Mouse (Mus musculus): Measurements from ENCODE around the gene Galnt16. TPM values are rescaled to one million over a fixed set of nuclear protein-coding genes. Genes with fewer than 3 reads are reported as not detected.

Gene Galnt16
- total and polyA plus RNA-seq, 2 experiments from 2014 or later: 3.5 to 12.1 TPM

DNA sequence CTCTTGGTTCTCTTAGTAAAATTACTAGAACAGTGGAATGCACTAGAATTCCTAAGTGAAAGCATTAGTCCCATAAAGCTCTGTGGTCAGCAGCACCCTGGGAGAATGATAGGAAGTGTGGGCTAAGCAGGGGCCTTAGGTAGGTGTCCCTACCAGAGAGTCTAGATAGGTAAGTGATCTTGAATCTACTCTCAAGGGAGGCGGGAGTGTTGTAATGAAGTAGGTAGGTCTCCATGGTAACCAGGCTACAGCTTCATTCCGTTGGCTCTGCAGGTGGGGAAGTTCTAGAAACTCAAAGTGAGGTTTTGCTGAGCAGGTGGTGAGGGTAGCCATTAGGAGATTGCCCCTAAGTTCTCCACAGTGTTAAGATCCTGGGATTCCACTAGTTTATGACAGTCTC is 47.7 kb downstream of the Galnt16 start:
- no peak overlapping the region for H3K4me2 ChIP-seq (ENCODE audit: low read depth, low read length)
- ATAC-seq (ENCODE audit: insufficient read depth, low read depth): no peak

DNA sequence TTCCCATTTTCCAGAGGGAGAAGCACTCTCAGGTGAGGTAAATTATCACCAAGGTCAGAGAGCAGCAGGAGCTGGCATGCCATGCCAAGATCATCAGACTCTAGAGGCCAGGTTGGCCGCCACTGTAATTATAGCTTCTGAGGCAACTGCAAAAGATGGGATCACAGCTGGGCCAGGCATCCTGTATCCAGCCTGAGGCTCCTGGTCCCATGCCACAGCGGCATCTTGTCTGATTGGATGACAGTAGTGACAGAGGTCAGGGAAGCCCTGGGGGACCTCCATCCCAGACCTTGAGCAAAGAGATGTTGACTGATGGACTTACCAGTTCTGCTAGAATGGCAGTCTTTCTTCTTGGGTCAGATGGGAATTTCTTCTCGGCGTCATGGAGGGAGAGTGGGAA is 48.4 kb downstream of the Galnt16 start:
- TF ChIP-seq EP300 (IDR thresholded peaks at IDR 0.05; ENCODE audit: low read depth): no peak
- no peak for TF ChIP-seq CTCF (IDR thresholded peaks at IDR 0.05; ENCODE audit: low read depth)
- DNase-seq (ENCODE audit: low spot score): no peak
- H3K36me3 ChIP-seq (replicated peaks; ENCODE audit: control insufficient read depth, insufficient read depth, low read length): no peaks in the 10 kb centered on the region
- no peak overlapping the region for H3K4me3 ChIP-seq (ENCODE audit: low read depth, low read length)
- H3K4me2 ChIP-seq (ENCODE audit: low read depth, low read length): no peak overlapping the region
- 0 out of 2 replicates have a peak, but pooled peaks cover 16% of the 10 kb centered on the region for H3K4me1 ChIP-seq (ENCODE audit: control insufficient read depth, insufficient read depth)
- WGBS: 69% methylated on average over 4 of the region's 4 CpGs
- no peak overlapping the region for H3K9ac ChIP-seq (replicated peaks; ENCODE audit: low read depth, low read length)
- H3K9me3 ChIP-seq (replicated peaks; ENCODE audit: control insufficient read depth, low read length): no peaks in the 10 kb centered on the region
- no peaks in the 10 kb centered on the region for H3K27me3 ChIP-seq (ENCODE audit: control insufficient read depth, insufficient read depth, low read length)
- no peak for ATAC-seq (ENCODE audit: insufficient read depth, low read depth)
- no peak overlapping the region for H3K27ac ChIP-seq (ENCODE audit: low read depth)

More for the DNA sequence above, 47.7 kb downstream of the Galnt16 start:
- Histone ChIP-seq H3K9me3 (replicated peaks; ENCODE audit: control insufficient read depth, low read length) (no peaks in the 10 kb centered on the region), H3K27me3 (ENCODE audit: control insufficient read depth, insufficient read depth, low read length) (no peaks in the 10 kb centered on the region), H3K4me3 (ENCODE audit: low read depth, low read length) (no peak overlapping the region), H3K4me1 (ENCODE audit: control insufficient read depth, insufficient read depth) (0 out of 2 replicates have a peak, but pooled peaks cover 16% of the 10 kb centered on the region), H3K27ac (ENCODE audit: low read depth) (no peak overlapping the region), H3K9ac (replicated peaks; ENCODE audit: low read depth, low read length) (no peak overlapping the region), H3K36me3 (replicated peaks; ENCODE audit: control insufficient read depth, insufficient read depth, low read length) (no peaks in the 10 kb centered on the region)
- WGBS: 93% methylated on average over 2 of the region's 2 CpGs
- no peak for DNase-seq (ENCODE audit: low spot score)
- TF ChIP-seq EP300 (IDR thresholded peaks at IDR 0.05; ENCODE audit: low read depth) (no peak), CTCF (IDR thresholded peaks at IDR 0.05; ENCODE audit: low read depth) (no peak)

DNA sequence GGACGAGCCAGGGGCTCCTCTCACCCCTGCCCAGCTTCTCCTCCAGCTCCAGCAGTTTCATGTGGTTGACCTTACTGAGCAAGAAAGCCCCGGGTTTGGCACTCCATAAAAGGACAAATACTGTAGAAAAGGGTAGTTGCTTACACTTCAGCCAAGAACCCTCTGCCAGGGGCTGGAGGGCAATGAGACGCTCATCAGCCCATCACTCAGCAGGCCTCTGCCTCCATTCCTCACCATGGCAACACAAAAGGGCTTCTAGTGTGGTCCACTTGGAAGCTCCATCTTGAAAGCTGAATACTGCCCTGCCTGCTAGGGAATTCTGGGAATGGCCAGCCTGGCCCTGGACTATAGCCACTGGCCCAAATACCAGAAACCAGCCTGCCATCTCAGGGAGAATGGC is 49.3 kb downstream of the Galnt16 start:
- TF ChIP-seq CTCF (IDR thresholded peaks at IDR 0.05; ENCODE audit: low read depth) (no peak), EP300 (IDR thresholded peaks at IDR 0.05; ENCODE audit: low read depth) (no peak)
- WGBS: 56% methylated on average over 3 of the region's 3 CpGs
- DNase-seq (ENCODE audit: low spot score) (no peak), ATAC-seq (ENCODE audit: insufficient read depth, low read depth) (no peak)
- Histone ChIP-seq H3K9ac (replicated peaks; ENCODE audit: low read depth, low read length) (no peak overlapping the region), H3K27me3 (ENCODE audit: control insufficient read depth, insufficient read depth, low read length) (no peaks in the 10 kb centered on the region), H3K9me3 (replicated peaks; ENCODE audit: control insufficient read depth, low read length) (no peaks in the 10 kb centered on the region), H3K36me3 (replicated peaks; ENCODE audit: control insufficient read depth, insufficient read depth, low read length) (no peaks in the 10 kb centered on the region), H3K4me3 (ENCODE audit: low read depth, low read length) (no peak overlapping the region), H3K4me2 (ENCODE audit: low read depth, low read length) (no peak overlapping the region), H3K27ac (ENCODE audit: low read depth) (no peak overlapping the region), H3K4me1 (ENCODE audit: control insufficient read depth, insufficient read depth) (0 out of 2 replicates have a peak, but pooled peaks cover 13% of the 10 kb centered on the region)

DNA sequence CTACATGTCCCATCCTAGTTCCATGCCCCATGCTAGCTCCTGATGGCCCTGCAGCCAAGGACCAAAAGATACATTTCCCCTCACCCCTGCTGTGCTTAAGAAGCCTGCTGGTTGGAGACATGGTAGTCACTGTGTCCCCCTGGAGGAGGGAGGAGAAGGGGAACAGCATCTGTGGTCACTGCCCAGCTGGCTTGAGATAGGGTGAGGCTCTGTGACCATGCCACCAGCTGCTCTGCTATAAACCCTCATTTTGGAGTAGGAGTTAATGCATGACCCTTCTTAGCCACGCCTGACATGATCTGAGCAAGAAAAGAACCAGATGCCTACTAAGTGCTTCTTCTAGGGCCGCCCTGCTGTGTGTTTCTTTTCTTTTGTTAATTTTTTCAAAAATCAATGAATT is 51.5 kb downstream of the Galnt16 start:
- Histone ChIP-seq H3K36me3 (replicated peaks; ENCODE audit: control insufficient read depth, insufficient read depth, low read length) (no peaks in the 10 kb centered on the region), H3K9me3 (replicated peaks; ENCODE audit: control insufficient read depth, low read length) (no peaks in the 10 kb centered on the region), H3K4me3 (ENCODE audit: low read depth, low read length) (no peak overlapping the region), H3K4me2 (ENCODE audit: low read depth, low read length) (no peak overlapping the region), H3K27ac (ENCODE audit: low read depth) (no peak overlapping the region), H3K9ac (replicated peaks; ENCODE audit: low read depth, low read length) (no peak overlapping the region), H3K27me3 (ENCODE audit: control insufficient read depth, insufficient read depth, low read length) (no peaks in the 10 kb centered on the region), H3K4me1 (ENCODE audit: control insufficient read depth, insufficient read depth) (peaks cover 4% of the 10 kb centered on the region; the same call in 1 of the 2 replicates)
- WGBS: 79% methylated on average over 2 of the region's 2 CpGs
- no peak for ATAC-seq (ENCODE audit: insufficient read depth, low read depth)
- no peak for TF ChIP-seq CTCF (IDR thresholded peaks at IDR 0.05; ENCODE audit: low read depth)
- TF ChIP-seq EP300 (IDR thresholded peaks at IDR 0.05; ENCODE audit: low read depth): no peak
- DNase-seq (ENCODE audit: low spot score): no peak

DNA sequence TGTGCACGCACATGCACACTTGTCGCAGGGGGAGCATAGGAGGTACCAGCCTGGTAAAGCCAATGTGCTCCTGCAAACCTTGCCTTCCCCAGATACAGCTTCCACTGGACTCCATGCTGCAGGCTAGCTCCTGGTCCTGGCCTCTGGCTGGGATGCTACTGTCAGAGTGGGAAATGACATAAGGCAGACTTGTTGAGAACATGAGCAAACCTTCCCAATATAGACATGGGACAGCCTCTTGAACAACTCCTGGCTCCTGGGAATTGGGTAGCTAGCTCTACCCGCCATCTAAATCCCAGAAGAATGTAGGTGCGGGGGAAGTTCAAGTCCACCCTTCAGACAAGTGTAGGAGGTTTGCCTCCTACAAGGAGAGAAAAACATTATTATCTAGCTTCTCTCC is 56.2 kb downstream of the Galnt16 start:
- no peak overlapping the region for H3K4me3 ChIP-seq (ENCODE audit: low read depth, low read length)
- H3K4me2 ChIP-seq (ENCODE audit: low read depth, low read length): no peak overlapping the region
- no peaks in the 10 kb centered on the region for H3K27me3 ChIP-seq (ENCODE audit: control insufficient read depth, insufficient read depth, low read length)
- ATAC-seq (ENCODE audit: insufficient read depth, low read depth) (peak; percentile 81), DNase-seq (ENCODE audit: low spot score) (peak; percentile 54)
- no peaks in the 10 kb centered on the region for H3K9me3 ChIP-seq (replicated peaks; ENCODE audit: control insufficient read depth, low read length)
- H3K27ac ChIP-seq (ENCODE audit: low read depth): peak overlapping the region; percentile 59
- no peaks in the 10 kb centered on the region for H3K36me3 ChIP-seq (replicated peaks; ENCODE audit: control insufficient read depth, insufficient read depth, low read length)
- no peak overlapping the region for H3K9ac ChIP-seq (replicated peaks; ENCODE audit: low read depth, low read length)
- H3K4me1 ChIP-seq (ENCODE audit: control insufficient read depth, insufficient read depth): peaks cover 11% of the 10 kb centered on the region; the same call in 1 of the 2 replicates
- no peak for TF ChIP-seq EP300 (IDR thresholded peaks at IDR 0.05; ENCODE audit: low read depth)
- TF ChIP-seq CTCF (IDR thresholded peaks at IDR 0.05; ENCODE audit: low read depth): no peak
- WGBS: 46% methylated on average over 4 of the region's 4 CpGs

DNA sequence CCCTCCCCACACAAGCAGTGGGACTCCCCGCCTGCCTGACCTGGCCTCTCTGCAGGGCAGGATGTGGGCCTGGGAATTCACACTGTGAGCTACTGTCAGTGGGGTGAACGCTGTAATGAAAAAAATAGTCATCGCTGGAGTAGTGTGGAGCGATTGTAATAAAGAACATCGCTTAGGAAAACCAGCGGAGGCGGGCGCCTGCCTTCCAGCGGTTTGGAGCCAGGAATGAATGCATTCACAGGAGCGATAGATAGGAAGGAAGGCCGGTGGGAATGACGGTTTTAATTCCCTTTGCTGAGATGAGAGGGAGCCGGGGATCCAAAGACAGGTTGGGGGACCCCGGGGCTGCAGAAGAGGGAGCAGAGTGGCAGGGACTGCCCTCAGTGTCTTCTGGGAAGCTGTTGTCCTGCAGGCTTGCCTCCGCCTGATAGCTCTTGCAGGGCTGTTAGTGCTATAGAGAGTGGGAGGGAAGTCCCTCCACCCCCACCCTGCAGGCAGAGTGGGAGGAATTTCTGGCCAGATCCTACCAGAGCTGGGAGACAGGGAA is 56.8 kb downstream of the Galnt16 start:
- DNase-seq (ENCODE audit: low spot score) (peak; percentile 35), ATAC-seq (ENCODE audit: insufficient read depth, low read depth) (peak; percentile 30; the same call in 1 of the 2 replicates)
- 17% methylated on average over 15 of the region's 15 CpGs for WGBS
- H3K9ac ChIP-seq (replicated peaks; ENCODE audit: low read depth, low read length): no peak overlapping the region
- H3K4me1 ChIP-seq (ENCODE audit: control insufficient read depth, insufficient read depth): peaks cover 11% of the 10 kb centered on the region; the same call in 1 of the 2 replicates
- TF ChIP-seq EP300 (IDR thresholded peaks at IDR 0.05; ENCODE audit: low read depth) (no peak), CTCF (IDR thresholded peaks at IDR 0.05; ENCODE audit: low read depth) (no peak)
- H3K27ac ChIP-seq (ENCODE audit: low read depth): peak overlapping the region; percentile 59
- no peaks in the 10 kb centered on the region for H3K27me3 ChIP-seq (ENCODE audit: control insufficient read depth, insufficient read depth, low read length)
- peak overlapping the region; percentile 23 for H3K4me2 ChIP-seq (ENCODE audit: low read depth, low read length)
- H3K36me3 ChIP-seq (replicated peaks; ENCODE audit: control insufficient read depth, insufficient read depth, low read length): no peaks in the 10 kb centered on the region
- H3K9me3 ChIP-seq (replicated peaks; ENCODE audit: control insufficient read depth, low read length): no peaks in the 10 kb centered on the region
- H3K4me3 ChIP-seq (ENCODE audit: low read depth, low read length): no peak overlapping the region

All from heart, postnatal 0 days (tissue).